Mouse (Mus musculus) mature B cell (primary cell): Measurements from ENCODE around the gene Spem1.
"Not testable (repeated sequence)": the region's sequence is repeated elsewhere in the genome, so short reads cannot be mapped to it uniquely, and the experiment has no call there.

Experiments used
- in situ Hi-C: fragments of 300-500 bp; cut with MboI; formaldehyde crosslinking; loops from 2 replicates; pipeline ENCODE4 v1.14.3; 2019

Gene Spem1

GRCm38 (mm10) chr11:69822080-69822479, at the start of gene Spem1:
Gene Spem1 (minus strand): TSS chr11:69822180.
- in situ Hi-C loops: no loop called here

GRCm38 (mm10) chr11:69870289-69871069, 48.5 kb upstream of the Spem1 start:
- in situ Hi-C loops: no loop called here

- in situ Hi-C loops: no loop called here
Observed at GRCm38 (mm10) chr11:69867335-69867734, 45.4 kb upstream of the Spem1 start.

GRCm38 (mm10) chr11:69865561-69865960, 43.6 kb upstream of the Spem1 start:
- in situ Hi-C loops: no loop called here

- in situ Hi-C loops: no loop called here
Observed at GRCm38 (mm10) chr11:69864138-69864860, 42.3 kb upstream of the Spem1 start.

GRCm38 (mm10) chr11:69863729-69864128, 41.7 kb upstream of the Spem1 start:
- in situ Hi-C loops: not testable (repeated sequence)

- in situ Hi-C loops: no loop called here
Observed at GRCm38 (mm10) chr11:69858113-69858998, 36.4 kb upstream of the Spem1 start, which contains the start of gene Tnk1. Gene Tnk1 (minus strand): TSS chr11:69858730.

- in situ Hi-C loops: no loop called here
Observed at GRCm38 (mm10) chr11:69855347-69855746, 33.4 kb upstream of the Spem1 start.

- in situ Hi-C loops: no loop called here
Observed at GRCm38 (mm10) chr11:69854680-69855079, 32.7 kb upstream of the Spem1 start.

- in situ Hi-C loops: no loop called here
Observed at GRCm38 (mm10) chr11:69853994-69854393, 32.0 kb upstream of the Spem1 start.

GRCm38 (mm10) chr11:69850754-69851153, 28.8 kb upstream of the Spem1 start:
- in situ Hi-C loops: no loop called here

- in situ Hi-C loops: no loop called here
Observed at GRCm38 (mm10) chr11:69849884-69850283, 27.9 kb upstream of the Spem1 start.

GRCm38 (mm10) chr11:69849128-69849527, 27.1 kb upstream of the Spem1 start:
- in situ Hi-C loops: no loop called here

- in situ Hi-C loops: no loop called here
Observed at GRCm38 (mm10) chr11:69848021-69848420, 26.0 kb upstream of the Spem1 start.

GRCm38 (mm10) chr11:69846738-69847688, 25.0 kb upstream of the Spem1 start:
- in situ Hi-C loops: no loop called here

GRCm38 (mm10) chr11:69846198-69846680, 24.3 kb upstream of the Spem1 start, which contains the start of gene Plscr3:
Gene Plscr3 (plus strand): TSS chr11:69846376.
- in situ Hi-C loops: no loop called here

- in situ Hi-C loops: no loop called here
Observed at GRCm38 (mm10) chr11:69838714-69839104, 16.7 kb upstream of the Spem1 start.

GRCm38 (mm10) chr11:69837952-69838713, 16.2 kb upstream of the Spem1 start, which contains the start of gene Tmem256:
Gene Tmem256 (plus strand): TSS chr11:69838514.
- in situ Hi-C loops: no loop called here

GRCm38 (mm10) chr11:69837604-69837951, 15.6 kb upstream of the Spem1 start, which contains the start of gene Nlgn2:
Gene Nlgn2 (minus strand): TSS chr11:69837784.
- in situ Hi-C loops: no loop called here
